Mouse (Mus musculus) embryonic facial prominence, embryonic 15.5 days (tissue): ENCODE measurements around the gene Pofut2. TPM values are rescaled to one million over a fixed set of nuclear protein-coding genes. Genes with fewer than 3 reads are reported as not detected.

Source experiments
- ATAC-seq: fragments of 200-750 bp; cut with Nextera tagmentation; 2 replicates; pipeline ENCODE4 v1.8.0; 2017; ENCODE audit warnings: low read depth, moderate TSS enrichment; ENCODE audit not compliant: insufficient number of reproducible peaks, low FRiP score, low TSS enrichment
- H3K27ac ChIP-seq: fragments of 300-500 bp; sonication (generic); replicated peaks from 2 replicates; pipeline ENCODE4 v1.5.1; 2015; ENCODE audit warnings: mild to moderate bottlenecking, inconsistent platforms
- H3K27me3 ChIP-seq: fragments of 300-500 bp; sonication (generic); 2 replicates; pipeline ENCODE4 v1.6.1; 2015; ENCODE audit warnings: inconsistent platforms
- H3K36me3 ChIP-seq: fragments of 300-500 bp; sonication (generic); 2 replicates; pipeline ENCODE4 v1.6.1; 2015; ENCODE audit warnings: mild to moderate bottlenecking, inconsistent platforms
- H3K4me1 ChIP-seq: fragments of 300-500 bp; sonication (generic); 2 replicates; pipeline ENCODE4 v1.6.1; 2015; ENCODE audit warnings: inconsistent platforms
- H3K4me2 ChIP-seq: fragments of 300-500 bp; sonication (generic); replicated peaks from 2 replicates; pipeline ENCODE4 v1.6.1; 2015; ENCODE audit warnings: mild to moderate bottlenecking, inconsistent platforms
- H3K4me3 ChIP-seq: fragments of 300-500 bp; sonication (generic); replicated peaks from 2 replicates; pipeline ENCODE4 v1.5.1; 2015; ENCODE audit warnings: mild to moderate bottlenecking, inconsistent platforms
- H3K9ac ChIP-seq: fragments of 300-500 bp; sonication (generic); 2 replicates; pipeline ENCODE4 v1.6.1; 2015; ENCODE audit warnings: inconsistent platforms
- H3K9me3 ChIP-seq: fragments of 300-500 bp; sonication (generic); replicated peaks from 2 replicates; pipeline ENCODE4 v1.6.1; 2016; ENCODE audit warnings: inconsistent platforms
- WGBS: fragments of 180-500 bp; shearing (Covaris S2); methylation state at CpG from one replicate; pipeline ENCODE4 v1.1.7; 2015; 5-methylcytosine and 5-hydroxymethylcytosine counted together
- polyA plus RNA-seq: library from polyadenylated mRNA; unstranded; fragments of >200 nt; fragmentation: Nextera tagmentation; extraction: Ambion mirVana; gene quantifications from 2 replicates; pipeline ENCODE4 v1.2.1, GENCODE M21; 2015

The Pofut2 gene
- polyA plus RNA-seq, result 162 and 166 TPM in 2 replicates

GRCm38 (mm10) chr10:77258704-77259621 lies at the start of gene Pofut2:
Gene Pofut2 (plus strand): TSS chr10:77259218.
- under 1% methylated on average over 81 of the region's 81 CpGs for WGBS
- ATAC-seq, result peak; percentile 99
- peak within 1 kb of the TSS; percentile 71 for H3K4me3 ChIP-seq
- no peaks in the 10 kb centered on the region for H3K27me3 ChIP-seq
- H3K4me2 ChIP-seq, result peak within 1 kb of the TSS; percentile 92
- H3K36me3 ChIP-seq, result peaks cover 35% of the 10 kb centered on the region
- H3K4me1 ChIP-seq, result peaks cover 27% of the 10 kb centered on the region
- no peaks in the 10 kb centered on the region for H3K9me3 ChIP-seq
- peak within 1 kb of the TSS; percentile 78 for H3K9ac ChIP-seq
- H3K27ac ChIP-seq, result peak within 1 kb of the TSS; percentile 87

DNA sequence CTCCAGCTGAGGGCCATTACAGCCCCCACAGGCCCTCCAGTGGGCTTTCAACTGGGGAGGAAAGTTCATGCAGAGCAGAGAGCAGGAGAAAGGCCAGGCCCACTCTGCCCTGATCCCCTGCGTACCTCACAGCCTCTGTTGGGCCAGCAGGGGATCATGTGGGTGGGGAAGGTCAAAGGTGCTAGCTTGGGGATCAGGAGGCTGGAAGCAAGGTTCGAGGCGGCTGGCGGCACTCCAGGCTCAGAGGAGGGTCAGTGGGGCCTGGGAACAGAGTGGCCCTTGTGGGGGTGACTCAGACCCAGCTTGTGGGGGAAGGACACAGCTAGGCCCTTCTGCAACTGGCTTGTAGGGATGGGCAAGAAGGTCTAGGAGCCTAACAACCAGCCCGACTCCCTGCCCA lies 49.8 kb upstream of the Pofut2 start:
- ATAC-seq, result no peak
- H3K27me3 ChIP-seq, result no peaks in the 10 kb centered on the region
- H3K9me3 ChIP-seq, result no peaks in the 10 kb centered on the region
- WGBS, result 52% methylated on average over 5 of the region's 5 CpGs
- no peak overlapping the region for H3K4me2 ChIP-seq
- H3K36me3 ChIP-seq, result no peaks in the 10 kb centered on the region
- H3K27ac ChIP-seq, result no peak overlapping the region
- no peak overlapping the region for H3K4me3 ChIP-seq
- H3K4me1 ChIP-seq, result peaks cover 32% of the 10 kb centered on the region
- no peak overlapping the region for H3K9ac ChIP-seq

DNA sequence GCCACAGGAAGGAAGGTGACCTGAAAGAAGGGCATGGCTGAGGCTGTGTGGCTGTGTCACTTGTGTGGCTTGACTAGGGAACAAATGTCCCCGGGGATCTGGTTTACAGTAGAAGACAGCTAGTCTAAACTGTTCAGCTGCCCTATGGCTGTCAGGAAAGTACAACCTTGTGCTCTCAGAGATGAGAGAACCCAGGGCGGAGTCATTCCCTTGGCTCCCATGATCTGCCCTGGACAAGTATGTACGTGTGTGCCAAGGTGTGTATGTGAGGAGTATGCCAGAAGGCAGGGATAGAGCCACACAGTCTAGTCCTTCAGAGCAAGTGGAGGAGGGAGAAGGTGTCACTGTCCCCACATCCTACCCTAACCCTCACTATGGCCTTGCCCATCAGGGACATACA lies 48.4 kb upstream of the Pofut2 start:
- Histone ChIP-seq H3K27ac (peak overlapping the region; percentile 76), H3K4me1 (peaks cover 35% of the 10 kb centered on the region)
- WGBS, result 86% methylated on average over 3 of the region's 3 CpGs

DNA sequence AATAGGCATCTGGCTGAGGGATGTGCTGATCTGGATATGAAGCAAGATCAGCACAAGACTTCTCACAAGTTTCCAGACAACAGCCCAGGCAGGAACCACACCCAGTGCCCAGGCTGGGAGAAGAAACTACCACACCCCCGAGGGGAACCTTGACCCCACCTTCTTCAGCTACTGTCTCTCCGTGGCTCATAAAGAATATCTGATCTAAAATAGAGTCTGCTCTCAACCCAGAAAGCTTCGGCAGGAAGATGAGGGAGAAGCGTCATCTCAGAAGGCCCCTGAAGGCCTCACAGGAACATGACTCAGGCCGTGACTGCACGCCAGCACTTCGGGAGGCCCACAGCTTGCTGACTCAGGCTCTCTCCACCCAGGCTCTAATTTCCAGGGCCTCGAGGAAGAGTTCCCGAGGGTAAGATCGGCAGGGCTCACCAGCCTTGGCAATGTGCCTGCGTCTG lies 47.9 kb upstream of the Pofut2 start:
- Histone ChIP-seq H3K9me3 (no peaks in the 10 kb centered on the region), H3K4me2 (0 out of 2 replicates have a peak overlapping the region, but pooled peaks have one; percentile 6), H3K4me1 (peaks cover 36% of the 10 kb centered on the region), H3K36me3 (no peaks in the 10 kb centered on the region), H3K27ac (peak overlapping the region; percentile 76), H3K4me3 (no peak overlapping the region), H3K27me3 (no peaks in the 10 kb centered on the region), H3K9ac (no peak overlapping the region)
- no peak for ATAC-seq
- 14% methylated on average over 11 of the region's 11 CpGs for WGBS

More for the DNA sequence above, 48.4 kb upstream of the Pofut2 start:
- no peak for ATAC-seq
- Histone ChIP-seq H3K36me3 (no peaks in the 10 kb centered on the region), H3K27me3 (no peaks in the 10 kb centered on the region), H3K4me2 (no peak overlapping the region), H3K4me3 (no peak overlapping the region), H3K9me3 (no peaks in the 10 kb centered on the region), H3K9ac (no peak overlapping the region)

- no peak overlapping the region for H3K4me2 ChIP-seq
- no peaks in the 10 kb centered on the region for H3K36me3 ChIP-seq
- no peak overlapping the region for H3K4me3 ChIP-seq
- WGBS, result 86% methylated on average over 6 of the region's 6 CpGs
- H3K4me1 ChIP-seq, result peaks cover 23% of the 10 kb centered on the region
- ATAC-seq, result no peak
- no peaks in the 10 kb centered on the region for H3K9me3 ChIP-seq
- no peaks in the 10 kb centered on the region for H3K27me3 ChIP-seq
- no peak overlapping the region for H3K9ac ChIP-seq
- H3K27ac ChIP-seq, result no peak overlapping the region
Measured at GRCm38 (mm10) chr10:77212354-77213120, 46.5 kb upstream of the Pofut2 start.

GRCm38 (mm10) chr10:77213483-77213882 lies 45.5 kb upstream of the Pofut2 start:
- Histone ChIP-seq H3K4me2 (no peak overlapping the region), H3K27ac (no peak overlapping the region), H3K4me1 (peaks cover 23% of the 10 kb centered on the region), H3K9ac (no peak overlapping the region), H3K36me3 (no peaks in the 10 kb centered on the region), H3K27me3 (no peaks in the 10 kb centered on the region), H3K4me3 (no peak overlapping the region), H3K9me3 (no peaks in the 10 kb centered on the region)
- 95% methylated on average over 5 of the region's 5 CpGs for WGBS
- ATAC-seq, result no peak

- Histone ChIP-seq H3K36me3 (no peaks in the 10 kb centered on the region), H3K4me1 (peaks cover 17% of the 10 kb centered on the region), H3K9me3 (no peaks in the 10 kb centered on the region), H3K4me3 (no peak overlapping the region), H3K9ac (no peak overlapping the region), H3K27me3 (no peaks in the 10 kb centered on the region), H3K4me2 (no peak overlapping the region), H3K27ac (0 out of 2 replicates have a peak overlapping the region, but pooled peaks have one; percentile 28)
- 47% methylated on average over 8 of the region's 8 CpGs for WGBS
- ATAC-seq, result no peak
Measured at GRCm38 (mm10) chr10:77214586-77214985, 44.4 kb upstream of the Pofut2 start.

- no peak overlapping the region; the same call in 1 of the 2 replicates for H3K27ac ChIP-seq
- no peak overlapping the region for H3K9ac ChIP-seq
- ATAC-seq, result peak; percentile 53; the same call in 1 of the 2 replicates
Measured at GRCm38 (mm10) chr10:77215641-77216040, 43.4 kb upstream of the Pofut2 start.

DNA sequence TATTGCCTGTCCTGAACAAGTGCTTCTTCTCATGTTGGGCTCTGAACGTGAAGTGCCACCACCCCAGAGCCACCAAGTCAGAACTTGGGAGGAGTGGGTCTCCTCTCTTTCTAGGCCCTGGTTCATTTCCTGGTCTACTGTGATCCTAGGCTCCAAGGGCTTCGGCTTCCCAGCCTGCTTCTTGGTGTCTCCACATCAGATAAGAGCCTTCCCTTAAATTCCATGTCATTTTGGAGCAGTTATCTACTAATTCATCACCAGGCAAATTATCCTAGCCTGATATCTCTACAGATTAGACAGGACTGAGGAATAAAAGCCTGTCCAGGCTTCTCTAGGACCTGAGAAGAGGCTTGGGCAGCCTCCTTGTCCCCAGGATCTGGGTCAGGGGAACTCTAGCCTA lies 42.7 kb upstream of the Pofut2 start:
- WGBS, result 77% methylated on average over 2 of the region's 2 CpGs
- H3K27me3 ChIP-seq, result no peaks in the 10 kb centered on the region
- H3K4me2 ChIP-seq, result no peak overlapping the region
- H3K4me3 ChIP-seq, result no peak overlapping the region
- no peaks in the 10 kb centered on the region for H3K9me3 ChIP-seq
- H3K9ac ChIP-seq, result no peak overlapping the region
- peaks cover 11% of the 10 kb centered on the region for H3K4me1 ChIP-seq
- no peak overlapping the region for H3K27ac ChIP-seq
- ATAC-seq, result no peak
- no peaks in the 10 kb centered on the region for H3K36me3 ChIP-seq

More at GRCm38 (mm10) chr10:77215641-77216040, 43.4 kb upstream of the Pofut2 start:
- H3K4me1 ChIP-seq, result peaks cover 17% of the 10 kb centered on the region
- no peak overlapping the region for H3K4me2 ChIP-seq
- no peaks in the 10 kb centered on the region for H3K36me3 ChIP-seq
- 53% methylated on average over 4 of the region's 4 CpGs for WGBS
- no peak overlapping the region for H3K4me3 ChIP-seq
- H3K27me3 ChIP-seq, result no peaks in the 10 kb centered on the region
- no peaks in the 10 kb centered on the region for H3K9me3 ChIP-seq

DNA sequence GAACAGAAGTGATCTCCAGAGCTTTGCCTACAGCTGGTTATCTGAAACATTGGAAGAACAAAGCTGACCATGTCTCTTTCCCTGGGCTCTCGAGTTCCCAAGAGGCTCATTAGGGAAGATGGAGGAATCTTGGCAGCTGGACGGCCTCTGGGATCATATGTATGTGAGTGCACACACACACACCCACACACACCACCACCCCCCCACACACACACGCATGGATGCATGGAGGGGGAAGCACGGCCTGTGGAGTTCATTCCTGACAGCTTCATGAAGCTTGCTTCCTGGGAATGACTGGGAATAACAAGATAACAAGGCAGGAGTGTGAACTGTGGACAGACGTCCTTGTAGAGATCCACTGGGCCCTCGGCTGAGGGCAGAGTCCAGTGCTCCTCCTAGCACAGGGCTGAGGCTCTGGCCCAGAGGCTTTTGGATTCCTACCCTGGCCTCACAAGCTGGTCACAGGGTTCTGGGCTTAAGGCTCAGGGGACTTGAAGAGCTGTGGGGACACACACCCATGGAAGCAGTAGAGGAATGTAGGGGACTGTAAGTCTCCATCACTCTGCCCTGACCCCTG lies 41.8 kb upstream of the Pofut2 start:
- Histone ChIP-seq H3K4me3 (no peak overlapping the region), H3K4me2 (no peak overlapping the region), H3K27ac (no peak overlapping the region), H3K9ac (no peak overlapping the region), H3K4me1 (peaks cover 5% of the 10 kb centered on the region; the same call in 1 of the 2 replicates), H3K9me3 (no peaks in the 10 kb centered on the region), H3K27me3 (no peaks in the 10 kb centered on the region), H3K36me3 (no peaks in the 10 kb centered on the region)
- 70% methylated on average over 6 of the region's 6 CpGs for WGBS
- no peak for ATAC-seq

- no peak for ATAC-seq
- no peak overlapping the region for H3K4me3 ChIP-seq
- no peak overlapping the region for H3K27ac ChIP-seq
- H3K36me3 ChIP-seq, result no peaks in the 10 kb centered on the region
- H3K9ac ChIP-seq, result no peak overlapping the region
- H3K4me2 ChIP-seq, result no peak overlapping the region
- H3K9me3 ChIP-seq, result no peaks in the 10 kb centered on the region
- WGBS, result 87% methylated on average over 4 of the region's 4 CpGs
- H3K4me1 ChIP-seq, result peaks cover 5% of the 10 kb centered on the region; the same call in 1 of the 2 replicates
- no peaks in the 10 kb centered on the region for H3K27me3 ChIP-seq
Measured at GRCm38 (mm10) chr10:77218059-77218458, 41.0 kb upstream of the Pofut2 start.
